Mouse (Mus musculus) hindbrain, embryonic 16.5 days (tissue): ENCODE results near the gene Snrpf. TPM values are rescaled to one million over a fixed set of nuclear protein-coding genes. Genes with fewer than 3 reads are reported as not detected.

ENCODE experiments used
- ATAC-seq: fragments of 200-750 bp; cut with Nextera tagmentation; 2 replicates; pipeline ENCODE4 v1.8.0; 2017; ENCODE audit warnings: moderate TSS enrichment, moderate library complexity
- H3K27ac ChIP-seq: fragments of 300-500 bp; sonication (generic); 2 replicates; pipeline ENCODE4 v1.5.1; 2014; ENCODE audit warnings: low read depth, mild to moderate bottlenecking, control low read depth, low read length, moderate library complexity
- H3K27me3 ChIP-seq: fragments of 300-500 bp; sonication (generic); replicated peaks from 2 replicates; pipeline ENCODE4 v1.6.1; 2014; ENCODE audit warnings: low read length; ENCODE audit not compliant: control insufficient read depth, insufficient read depth
- H3K36me3 ChIP-seq: fragments of 300-500 bp; sonication (generic); 2 replicates; pipeline ENCODE4 v1.6.1; 2014; ENCODE audit warnings: mild to moderate bottlenecking, low read length, moderate library complexity, mixed read lengths; ENCODE audit not compliant: control insufficient read depth, insufficient read depth
- H3K4me1 ChIP-seq: fragments of 300-500 bp; sonication (generic); 2 replicates; pipeline ENCODE4 v1.6.1; 2014; ENCODE audit warnings: low read depth, low read length; ENCODE audit not compliant: control insufficient read depth, insufficient read depth
- H3K4me2 ChIP-seq: fragments of 300-500 bp; sonication (generic); 2 replicates; pipeline ENCODE4 v1.6.1; 2014; ENCODE audit warnings: mild to moderate bottlenecking, low read length, control low read depth, moderate library complexity
- H3K4me3 ChIP-seq: fragments of 300-500 bp; sonication (generic); 2 replicates; pipeline ENCODE4 v1.5.1; 2014; ENCODE audit warnings: mild to moderate bottlenecking, low read length, control low read depth, moderate library complexity
- H3K9ac ChIP-seq: fragments of 300-500 bp; sonication (generic); 2 replicates; pipeline ENCODE4 v1.6.1; 2014; ENCODE audit warnings: low read depth, mild to moderate bottlenecking, control low read depth, low read length, moderate library complexity
- H3K9me3 ChIP-seq: fragments of 300-500 bp; sonication (generic); 2 replicates; pipeline ENCODE4 v1.6.1; 2014; ENCODE audit warnings: mild to moderate bottlenecking, low read length, moderate library complexity; ENCODE audit not compliant: control insufficient read depth
- WGBS: fragments of 180-500 bp; shearing (Covaris S2); extraction: QIAGEN DNeasy Blood & Tissue Kit; methylation state at CpG from one replicate; pipeline ENCODE4 v1.1.7; 2014; 5-methylcytosine and 5-hydroxymethylcytosine counted together
- polyA plus RNA-seq: library from polyadenylated mRNA; unstranded; fragments of >200 nt; fragmentation: Nextera tagmentation; extraction: Ambion mirVana; gene quantifications from 2 replicates; pipeline ENCODE4 v1.2.1, GENCODE M21; 2015

The Snrpf gene
- polyA plus RNA-seq, 1 experiment from 2014 or later, result 54.7 TPM

GRCm38 (mm10) chr10:93595831-93596230 is 6.3 kb upstream of the Snrpf start:
- no peak for ATAC-seq
- no peaks in the 10 kb centered on the region for H3K4me1 ChIP-seq
- H3K4me3 ChIP-seq, result no peak overlapping the region
- H3K36me3 ChIP-seq, result no peaks in the 10 kb centered on the region
- no peak overlapping the region for H3K9ac ChIP-seq
- H3K9me3 ChIP-seq, result no peaks in the 10 kb centered on the region
- no peak overlapping the region for H3K27ac ChIP-seq
- H3K27me3 ChIP-seq, result no peaks in the 10 kb centered on the region; the same call in 1 of the 2 replicates
- H3K4me2 ChIP-seq, result no peak overlapping the region
- 81% methylated on average over 4 of the region's 4 CpGs for WGBS

GRCm38 (mm10) chr10:93594022-93594482 is 4.5 kb upstream of the Snrpf start:
- 2% methylated on average over 22 of the region's 22 CpGs for WGBS

DNA sequence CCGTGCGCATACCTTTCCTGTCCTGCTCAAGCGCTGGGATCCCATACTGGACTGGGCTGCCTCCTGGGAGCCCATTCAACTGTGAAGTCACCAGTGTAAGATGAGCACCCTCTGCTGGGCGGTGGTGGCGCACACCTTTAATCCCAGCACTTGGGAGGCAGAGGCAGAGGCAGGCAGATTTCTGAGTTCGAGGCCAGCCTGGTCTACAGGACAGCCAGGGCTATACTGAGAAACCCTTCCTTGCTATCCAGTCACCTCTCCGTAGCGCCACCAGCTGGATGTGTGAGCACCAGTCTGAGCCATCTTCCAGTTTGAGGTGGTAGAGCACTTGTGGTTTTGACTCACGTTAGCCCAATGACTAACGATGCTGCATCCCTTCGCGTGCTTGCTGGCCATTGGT is 3.0 kb upstream of the Snrpf start:
- WGBS, result 59% methylated on average over 12 of the region's 12 CpGs
- no peak for ATAC-seq
- Histone ChIP-seq H3K36me3 (no peaks in the 10 kb centered on the region), H3K4me3 (no peak overlapping the region), H3K4me2 (no peak overlapping the region), H3K27me3 (no peaks in the 10 kb centered on the region; the same call in 1 of the 2 replicates), H3K4me1 (peaks cover 14% of the 10 kb centered on the region), H3K9ac (no peak overlapping the region), H3K27ac (no peak overlapping the region), H3K9me3 (no peaks in the 10 kb centered on the region)

More at GRCm38 (mm10) chr10:93594022-93594482, 4.5 kb upstream of the Snrpf start:
- Histone ChIP-seq H3K9me3 (no peaks in the 10 kb centered on the region), H3K27me3 (no peaks in the 10 kb centered on the region; the same call in 1 of the 2 replicates), H3K4me3 (peak overlapping the region; percentile 40), H3K4me1 (peaks cover 3% of the 10 kb centered on the region), H3K9ac (peak overlapping the region; percentile 66), H3K36me3 (no peaks in the 10 kb centered on the region), H3K27ac (0 out of 2 replicates have a peak overlapping the region, but pooled peaks have one; percentile 1), H3K4me2 (peak overlapping the region; percentile 74)
- peak; percentile 86 for ATAC-seq

DNA sequence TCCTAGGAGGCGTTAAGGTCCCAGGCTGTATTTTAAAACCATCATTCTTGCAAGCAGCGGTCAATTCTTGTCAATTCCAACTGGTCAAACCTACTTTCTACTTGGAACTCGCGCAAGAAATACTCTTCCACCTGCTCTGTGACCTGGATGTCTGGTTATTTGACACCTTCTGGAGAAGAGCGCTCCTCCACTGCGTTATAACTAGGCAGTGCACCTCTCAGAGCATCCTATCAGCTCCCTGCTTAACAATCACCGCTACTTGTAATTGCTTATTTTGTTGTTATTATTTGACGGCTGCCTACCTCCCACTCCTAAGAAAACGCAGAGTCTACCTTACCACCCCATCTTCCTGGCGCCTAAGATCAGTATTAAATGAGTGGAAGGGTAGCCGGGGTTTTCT is 710 bp downstream of the Snrpf start:
- H3K27ac ChIP-seq, result peak overlapping the region; percentile 81
- 3% methylated on average over 11 of the region's 11 CpGs for WGBS
- H3K4me1 ChIP-seq, result peaks cover 14% of the 10 kb centered on the region
- no peaks in the 10 kb centered on the region; the same call in 1 of the 2 replicates for H3K27me3 ChIP-seq
- peak overlapping the region; percentile 82 for H3K9ac ChIP-seq
- H3K36me3 ChIP-seq, result no peaks in the 10 kb centered on the region; the same call in 1 of the 2 replicates
- H3K4me2 ChIP-seq, result peak overlapping the region; percentile 64
- H3K9me3 ChIP-seq, result no peaks in the 10 kb centered on the region
- peak; percentile 29; the same call in 1 of the 2 replicates for ATAC-seq
- H3K4me3 ChIP-seq, result peak overlapping the region; percentile 66

GRCm38 (mm10) chr10:93577271-93577886 is 12.1 kb downstream of the Snrpf start:
- Histone ChIP-seq H3K4me2 (no peak overlapping the region), H3K4me3 (no peak overlapping the region), H3K9ac (no peak overlapping the region), H3K27ac (no peak overlapping the region), H3K4me1 (no peaks in the 10 kb centered on the region), H3K9me3 (no peaks in the 10 kb centered on the region), H3K36me3 (peaks cover 5% of the 10 kb centered on the region; the same call in 1 of the 2 replicates), H3K27me3 (no peaks in the 10 kb centered on the region)
- 62% methylated on average over 13 of the region's 13 CpGs for WGBS
- ATAC-seq, result peak; percentile 48; the same call in 1 of the 2 replicates

GRCm38 (mm10) chr10:93575960-93576359 is 13.5 kb downstream of the Snrpf start:
- no peaks in the 10 kb centered on the region for H3K4me1 ChIP-seq
- H3K27ac ChIP-seq, result no peak overlapping the region
- no peaks in the 10 kb centered on the region for H3K36me3 ChIP-seq
- H3K9me3 ChIP-seq, result no peaks in the 10 kb centered on the region
- 94% methylated on average over 8 of the region's 8 CpGs for WGBS
- H3K9ac ChIP-seq, result no peak overlapping the region
- no peak overlapping the region for H3K4me3 ChIP-seq
- no peak for ATAC-seq
- no peaks in the 10 kb centered on the region for H3K27me3 ChIP-seq
- no peak overlapping the region for H3K4me2 ChIP-seq

GRCm38 (mm10) chr10:93574966-93575365 is 14.5 kb downstream of the Snrpf start:
- 67% methylated on average over 4 of the region's 4 CpGs for WGBS
- Histone ChIP-seq H3K4me1 (no peaks in the 10 kb centered on the region), H3K9me3 (no peaks in the 10 kb centered on the region), H3K27ac (no peak overlapping the region), H3K27me3 (no peaks in the 10 kb centered on the region), H3K4me2 (no peak overlapping the region), H3K4me3 (no peak overlapping the region), H3K36me3 (no peaks in the 10 kb centered on the region), H3K9ac (no peak overlapping the region)
- no peak for ATAC-seq

GRCm38 (mm10) chr10:93572209-93572608 is 17.3 kb downstream of the Snrpf start:
- Histone ChIP-seq H3K4me3 (no peak overlapping the region), H3K36me3 (no peaks in the 10 kb centered on the region), H3K9ac (no peak overlapping the region), H3K27ac (no peak overlapping the region), H3K4me2 (no peak overlapping the region), H3K4me1 (no peaks in the 10 kb centered on the region), H3K9me3 (no peaks in the 10 kb centered on the region), H3K27me3 (no peaks in the 10 kb centered on the region)
- 46% methylated on average over 2 of the region's 2 CpGs for WGBS
- no peak for ATAC-seq

- Histone ChIP-seq H3K36me3 (no peaks in the 10 kb centered on the region), H3K27me3 (no peaks in the 10 kb centered on the region), H3K9me3 (no peaks in the 10 kb centered on the region), H3K27ac (no peak overlapping the region), H3K4me1 (no peaks in the 10 kb centered on the region), H3K4me3 (no peak overlapping the region), H3K4me2 (no peak overlapping the region), H3K9ac (no peak overlapping the region)
- ATAC-seq, result no peak
- WGBS, result 90% methylated on average over 6 of the region's 6 CpGs
Observed at GRCm38 (mm10) chr10:93568671-93569070, 20.8 kb downstream of the Snrpf start.
